Mouse (Mus musculus) hindbrain, embryonic 12.5 days (tissue): ENCODE results near the gene Glt8d2. TPM values are rescaled to one million over a fixed set of nuclear protein-coding genes. Genes with fewer than 3 reads are reported as not detected.
A peak's percentile ranks its signal among the peaks of the same experiment; 100 is the strongest.
"Not testable (repeated sequence)": the region's sequence is repeated elsewhere in the genome, so short reads cannot be mapped to it uniquely, and the experiment has no call there.

ENCODE experiments used
- ATAC-seq: fragments of 200-750 bp; cut with Nextera tagmentation; 2 replicates; pipeline ENCODE4 v1.8.0; 2017; ENCODE audit warnings: moderate TSS enrichment; ENCODE audit not compliant: low FRiP score
- H3K27ac ChIP-seq: fragments of 300-500 bp; sonication (generic); 2 replicates; pipeline ENCODE4 v1.5.1; 2016; ENCODE audit warnings: mild to moderate bottlenecking
- H3K27me3 ChIP-seq: fragments of 300-500 bp; sonication (generic); 2 replicates; pipeline ENCODE4 v1.6.1; 2016; ENCODE audit warnings: mild to moderate bottlenecking
- H3K36me3 ChIP-seq: fragments of 300-500 bp; sonication (generic); 2 replicates; pipeline ENCODE4 v1.6.1; 2016; ENCODE audit warnings: mild to moderate bottlenecking
- H3K4me1 ChIP-seq: fragments of 300-500 bp; sonication (generic); 2 replicates; pipeline ENCODE4 v1.6.1; 2016
- H3K4me2 ChIP-seq: fragments of 300-500 bp; sonication (generic); replicated peaks from 2 replicates; pipeline ENCODE4 v1.6.1; 2016; ENCODE audit warnings: mild to moderate bottlenecking
- H3K4me3 ChIP-seq: fragments of 300-500 bp; sonication (generic); 2 replicates; pipeline ENCODE4 v1.5.1; 2016; ENCODE audit warnings: mild to moderate bottlenecking
- H3K9ac ChIP-seq: fragments of 300-500 bp; sonication (generic); 2 replicates; pipeline ENCODE4 v1.6.1; 2016; ENCODE audit warnings: mild to moderate bottlenecking, moderate library complexity
- H3K9me3 ChIP-seq: fragments of 300-500 bp; sonication (generic); replicated peaks from 2 replicates; pipeline ENCODE4 v1.6.1; 2016; ENCODE audit warnings: mild to moderate bottlenecking
- WGBS: fragments of 180-500 bp; shearing (Covaris S2); methylation state at CpG from one replicate; pipeline ENCODE4 v1.1.7; 2016; 5-methylcytosine and 5-hydroxymethylcytosine counted together
- polyA plus RNA-seq: library from polyadenylated mRNA; unstranded; fragments of >200 nt; fragmentation: Nextera tagmentation; extraction: Ambion mirVana; gene quantifications from 2 replicates; pipeline ENCODE4 v1.2.1, GENCODE M21; 2016

Glt8d2 gene
- polyA plus RNA-seq, 1 experiment from 2014 or later = 6.1 TPM

DNA sequence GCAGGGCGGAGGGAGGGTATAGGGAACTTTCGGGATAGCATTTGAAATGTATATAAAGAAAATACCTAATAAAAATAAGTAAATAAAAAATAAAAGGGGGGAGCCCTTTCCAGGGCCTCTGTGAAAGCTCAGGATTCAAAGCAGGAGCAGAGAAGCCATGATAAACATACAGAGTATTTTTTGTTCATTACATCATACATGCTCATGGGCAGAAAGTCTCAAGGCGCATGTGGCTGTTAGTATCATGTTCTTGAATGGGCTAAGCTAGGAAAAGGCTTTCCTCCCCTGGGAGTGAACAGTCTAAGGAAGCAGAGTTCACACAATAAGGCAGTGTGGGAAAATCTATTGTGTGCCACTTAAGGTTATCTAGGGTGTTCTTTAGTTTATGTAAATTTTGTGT, 54.1 kb downstream of the Glt8d2 start:
- no peak for ATAC-seq
- Histone ChIP-seq H3K9ac (no peak overlapping the region), H3K36me3 (peaks cover 78% of the 10 kb centered on the region), H3K4me2 (no peak overlapping the region), H3K9me3 (no peaks in the 10 kb centered on the region), H3K4me1 (peaks cover 4% of the 10 kb centered on the region), H3K4me3 (no peak overlapping the region), H3K27ac (no peak overlapping the region), H3K27me3 (no peaks in the 10 kb centered on the region)
- over 99% methylated on average over 3 of the region's 3 CpGs for WGBS

DNA sequence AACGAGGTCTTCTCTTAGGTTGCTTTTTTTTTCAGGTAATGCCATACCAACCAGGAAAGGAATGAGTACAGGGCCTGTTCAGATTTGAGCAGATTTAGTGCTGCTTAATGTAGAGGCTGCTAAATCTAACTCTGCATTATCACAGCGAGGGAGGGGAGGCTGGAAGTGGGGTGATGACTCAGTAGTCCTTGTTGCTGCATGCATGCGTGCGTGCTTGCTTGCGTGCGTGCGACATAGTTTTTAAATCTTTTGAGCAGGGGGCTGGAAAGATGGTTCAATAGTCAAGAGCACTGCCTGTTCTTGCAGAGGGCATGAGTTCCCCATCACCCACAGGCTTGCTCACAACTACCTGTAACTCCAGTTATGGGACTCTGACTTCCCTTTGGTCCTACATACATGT, 56.1 kb downstream of the Glt8d2 start:
- no peak for ATAC-seq
- H3K4me3 ChIP-seq = no peak overlapping the region
- H3K27me3 ChIP-seq = no peaks in the 10 kb centered on the region
- H3K36me3 ChIP-seq = peaks cover 60% of the 10 kb centered on the region
- no peaks in the 10 kb centered on the region for H3K9me3 ChIP-seq
- no peak overlapping the region for H3K9ac ChIP-seq
- no peak overlapping the region for H3K4me2 ChIP-seq
- no peak overlapping the region for H3K27ac ChIP-seq
- WGBS = 98% methylated on average over 7 of the region's 7 CpGs
- peaks cover 14% of the 10 kb centered on the region for H3K4me1 ChIP-seq

DNA sequence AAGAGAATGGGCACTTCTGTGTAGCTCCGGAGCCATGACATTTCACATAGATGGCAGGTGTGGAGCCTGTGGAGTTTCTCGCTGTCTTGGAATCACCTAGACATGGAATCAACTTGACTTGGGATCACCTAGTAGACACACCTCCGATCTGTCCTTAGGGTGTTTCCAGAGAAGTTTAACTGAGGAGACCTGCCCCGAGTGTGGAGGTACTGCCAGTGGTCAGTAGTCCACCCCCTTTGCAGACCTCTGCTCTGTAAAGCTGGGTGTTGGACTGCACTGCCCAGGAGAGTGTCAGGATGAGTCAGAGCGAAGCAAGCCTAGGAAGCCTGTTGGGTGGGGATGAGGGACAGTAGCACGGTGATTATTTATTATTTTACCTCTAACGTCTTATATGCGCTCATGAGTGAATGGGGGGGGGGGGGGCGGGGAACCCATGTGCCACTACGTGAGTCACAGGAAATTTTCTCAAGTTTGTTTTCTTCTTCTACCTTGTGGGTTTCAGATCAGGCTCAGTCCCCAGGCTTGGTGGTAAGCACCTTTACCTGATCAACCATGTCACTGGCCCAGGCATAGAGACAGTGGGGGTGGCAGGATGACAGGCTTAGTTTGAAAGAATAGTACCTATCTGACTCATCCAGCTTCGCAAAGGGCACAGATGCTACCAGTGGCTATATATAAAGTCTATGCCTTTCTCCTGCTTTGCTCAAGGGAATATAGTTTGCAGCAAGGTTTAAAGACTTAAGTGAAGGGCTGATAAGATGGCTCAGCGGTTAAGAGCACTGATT, 57.8 kb downstream of the Glt8d2 start:
- H3K9ac ChIP-seq = no peak overlapping the region
- peaks cover 17% of the 10 kb centered on the region for H3K4me1 ChIP-seq
- no peak overlapping the region for H3K4me2 ChIP-seq
- H3K27ac ChIP-seq = no peak overlapping the region
- no peaks in the 10 kb centered on the region for H3K9me3 ChIP-seq
- no peaks in the 10 kb centered on the region for H3K27me3 ChIP-seq
- H3K4me3 ChIP-seq = no peak overlapping the region
- peaks cover 47% of the 10 kb centered on the region for H3K36me3 ChIP-seq
- no peak for ATAC-seq
- 98% methylated on average over 12 of the region's 12 CpGs for WGBS

DNA sequence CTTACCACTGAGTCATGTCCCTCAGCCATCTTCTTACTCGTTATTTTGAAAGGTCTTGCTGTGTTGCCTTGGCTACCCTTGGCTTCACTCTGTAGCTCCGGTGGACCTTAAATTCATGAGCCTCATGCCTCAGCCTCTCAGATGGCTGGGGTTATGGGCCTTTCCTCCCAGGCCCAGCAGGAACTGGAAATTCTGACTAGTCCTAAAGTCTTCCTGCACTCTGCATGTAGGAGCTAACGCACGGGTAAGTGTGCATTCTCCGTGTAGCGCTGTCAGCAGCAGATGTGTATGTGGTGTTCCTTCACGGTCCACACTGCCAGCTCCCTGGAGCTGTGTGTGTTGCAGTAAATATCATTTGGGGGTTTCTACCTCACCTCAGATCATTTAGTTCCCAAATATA, 59.3 kb downstream of the Glt8d2 start:
- H3K36me3 ChIP-seq = peaks cover 33% of the 10 kb centered on the region
- 85% methylated on average over 7 of the region's 7 CpGs for WGBS
- no peak overlapping the region for H3K27ac ChIP-seq
- H3K4me1 ChIP-seq = peaks cover 17% of the 10 kb centered on the region
- H3K27me3 ChIP-seq = no peaks in the 10 kb centered on the region
- H3K4me3 ChIP-seq = peak overlapping the region; percentile 78
- no peak for ATAC-seq
- H3K9ac ChIP-seq = no peak overlapping the region
- H3K9me3 ChIP-seq = no peaks in the 10 kb centered on the region
- H3K4me2 ChIP-seq = peak overlapping the region; percentile 86

DNA sequence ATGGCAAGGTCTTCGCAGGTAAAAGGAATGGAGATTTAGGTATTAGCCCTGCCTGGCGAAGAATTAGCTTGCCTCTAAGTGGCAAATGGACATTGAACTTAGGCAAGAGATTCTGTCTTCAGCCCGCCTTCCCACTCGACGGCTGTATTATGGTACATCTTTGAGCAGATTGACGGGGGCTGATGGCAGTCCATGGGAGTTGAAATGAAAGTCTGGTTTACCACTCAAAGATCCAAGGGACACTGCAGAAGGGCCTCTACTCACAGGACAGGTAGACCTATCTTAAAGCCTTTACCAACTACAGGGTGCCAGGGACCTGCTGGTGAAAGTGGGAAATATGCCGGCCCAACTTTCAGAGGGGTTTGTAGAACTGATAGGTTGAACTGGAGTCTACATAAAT, 60.0 kb downstream of the Glt8d2 start:
- no peaks in the 10 kb centered on the region for H3K27me3 ChIP-seq
- ATAC-seq = no peak
- peaks cover 30% of the 10 kb centered on the region for H3K36me3 ChIP-seq
- H3K9ac ChIP-seq = peak overlapping the region; percentile 87
- 0 out of 2 replicates have a peak overlapping the region, but pooled peaks have one; percentile 93 for H3K27ac ChIP-seq
- no peaks in the 10 kb centered on the region for H3K9me3 ChIP-seq
- peak overlapping the region; percentile 78 for H3K4me3 ChIP-seq
- peak overlapping the region; percentile 86 for H3K4me2 ChIP-seq
- WGBS = 23% methylated on average over 7 of the region's 7 CpGs
- H3K4me1 ChIP-seq = peaks cover 17% of the 10 kb centered on the region

DNA sequence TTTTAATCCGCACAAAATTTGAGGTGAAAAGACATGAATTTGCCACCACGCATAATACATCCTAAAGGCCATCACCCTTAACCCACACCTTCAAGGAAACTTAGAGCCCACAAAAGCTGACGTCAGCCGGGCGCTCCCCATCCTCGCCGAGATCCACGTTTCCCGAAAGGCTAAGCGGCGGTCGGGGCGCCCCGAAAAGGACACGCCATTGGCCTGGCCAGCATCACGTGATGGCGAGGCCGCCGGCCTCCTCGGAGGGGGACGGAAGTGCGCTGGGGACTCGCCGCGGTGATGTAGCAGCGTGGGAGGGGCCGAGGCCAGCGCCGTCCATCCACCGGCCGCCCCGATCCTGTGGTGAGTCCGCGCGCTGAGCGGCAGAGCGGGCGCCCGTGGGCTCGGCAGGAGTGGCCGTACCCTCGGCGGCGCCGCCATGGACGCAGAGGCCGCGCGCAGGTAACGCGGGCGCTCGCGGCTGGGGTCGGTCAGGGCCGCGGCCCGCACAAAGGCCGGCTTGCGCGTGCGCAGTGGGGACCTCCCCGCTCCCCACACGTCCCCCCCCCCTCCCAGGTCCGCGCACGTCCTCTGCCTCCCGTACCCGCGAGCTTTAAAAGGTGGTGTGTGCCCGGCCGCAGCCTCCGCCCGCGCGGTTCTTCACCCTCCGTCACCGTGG, 60.7 kb downstream of the Glt8d2 start, which contains the start of gene Tdg:
Gene Tdg (plus strand): TSS at position 243 of the 670 bp plus-strand sequence.
- under 1% methylated on average over 61 of the region's 78 CpGs for WGBS
- ATAC-seq = peak; percentile 97
- H3K36me3 ChIP-seq = peaks cover 26% of the 10 kb centered on the region
- H3K4me2 ChIP-seq = peak within 1 kb of the TSS; percentile 86
- H3K9ac ChIP-seq = peak within 1 kb of the TSS; percentile 87
- H3K27me3 ChIP-seq, H3K9me3 ChIP-seq: not testable (repeated sequence)
- H3K4me1 ChIP-seq = peaks cover 17% of the 10 kb centered on the region
- H3K4me3 ChIP-seq = peak within 1 kb of the TSS; percentile 78
- H3K27ac ChIP-seq = peak within 1 kb of the TSS; percentile 93

DNA sequence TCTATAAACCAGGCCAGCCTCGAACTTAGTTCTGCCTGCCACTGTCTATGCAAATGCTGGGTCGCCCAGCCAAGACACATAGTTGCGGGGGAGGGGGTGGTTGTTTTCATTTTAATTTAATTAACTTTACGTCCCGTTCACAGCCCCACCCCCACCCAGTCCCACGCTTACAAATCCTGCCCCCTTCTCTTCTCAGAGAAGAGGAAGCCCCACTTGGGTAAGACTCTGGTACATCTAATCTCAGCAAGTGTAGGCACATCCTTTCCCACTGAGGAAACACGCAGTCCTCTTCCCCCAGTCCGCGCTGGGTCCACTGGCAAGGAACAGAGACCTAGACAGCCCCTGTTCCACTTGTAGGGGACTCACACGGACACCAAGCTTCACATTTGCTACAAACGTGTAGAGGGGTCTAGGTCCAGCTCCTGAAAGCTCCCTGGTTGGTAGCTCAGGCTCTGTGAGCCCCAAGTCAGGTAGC, 61.3 kb downstream of the Glt8d2 start:
- Histone ChIP-seq H3K4me3 (peak overlapping the region; percentile 78), H3K4me1 (peaks cover 17% of the 10 kb centered on the region), H3K9ac (peak overlapping the region; percentile 59), H3K4me2 (peak overlapping the region; percentile 67), H3K27me3 (no peaks in the 10 kb centered on the region), H3K27ac (peak overlapping the region; percentile 93), H3K36me3 (peaks cover 21% of the 10 kb centered on the region), H3K9me3 (no peaks in the 10 kb centered on the region)
- 4% methylated on average over 11 of the region's 11 CpGs for WGBS
- peak; percentile 71 for ATAC-seq

DNA sequence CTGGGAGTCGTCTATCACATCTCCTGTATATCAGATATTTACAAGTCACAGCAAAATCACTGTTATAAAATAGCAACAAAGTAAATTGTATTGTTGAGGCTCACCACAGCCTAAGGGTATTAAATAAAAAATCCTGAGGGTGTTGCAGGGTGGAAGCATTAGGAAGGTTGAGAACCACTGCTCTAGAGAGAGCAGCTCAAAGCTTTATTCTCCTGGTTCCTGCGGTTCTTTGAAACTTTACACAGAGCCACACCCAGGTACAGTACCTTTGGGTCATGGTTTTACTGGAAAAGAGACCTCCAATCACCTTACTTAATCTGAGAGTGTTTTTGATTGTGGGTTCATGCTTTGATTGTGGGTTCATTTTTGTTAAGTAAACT, 66.9 kb downstream of the Glt8d2 start:
- ATAC-seq = peak; percentile 9
- not testable (repeated sequence) for H3K27me3 ChIP-seq, H3K4me1 ChIP-seq, H3K36me3 ChIP-seq, H3K9me3 ChIP-seq
- Histone ChIP-seq H3K4me3 (peak overlapping the region; percentile 60), H3K4me2 (peak overlapping the region; percentile 61), H3K9ac (peak overlapping the region; percentile 72; the same call in 1 of the 2 replicates), H3K27ac (peak overlapping the region; percentile 85)
- WGBS = 4% methylated on average over 2 of the region's 2 CpGs

DNA sequence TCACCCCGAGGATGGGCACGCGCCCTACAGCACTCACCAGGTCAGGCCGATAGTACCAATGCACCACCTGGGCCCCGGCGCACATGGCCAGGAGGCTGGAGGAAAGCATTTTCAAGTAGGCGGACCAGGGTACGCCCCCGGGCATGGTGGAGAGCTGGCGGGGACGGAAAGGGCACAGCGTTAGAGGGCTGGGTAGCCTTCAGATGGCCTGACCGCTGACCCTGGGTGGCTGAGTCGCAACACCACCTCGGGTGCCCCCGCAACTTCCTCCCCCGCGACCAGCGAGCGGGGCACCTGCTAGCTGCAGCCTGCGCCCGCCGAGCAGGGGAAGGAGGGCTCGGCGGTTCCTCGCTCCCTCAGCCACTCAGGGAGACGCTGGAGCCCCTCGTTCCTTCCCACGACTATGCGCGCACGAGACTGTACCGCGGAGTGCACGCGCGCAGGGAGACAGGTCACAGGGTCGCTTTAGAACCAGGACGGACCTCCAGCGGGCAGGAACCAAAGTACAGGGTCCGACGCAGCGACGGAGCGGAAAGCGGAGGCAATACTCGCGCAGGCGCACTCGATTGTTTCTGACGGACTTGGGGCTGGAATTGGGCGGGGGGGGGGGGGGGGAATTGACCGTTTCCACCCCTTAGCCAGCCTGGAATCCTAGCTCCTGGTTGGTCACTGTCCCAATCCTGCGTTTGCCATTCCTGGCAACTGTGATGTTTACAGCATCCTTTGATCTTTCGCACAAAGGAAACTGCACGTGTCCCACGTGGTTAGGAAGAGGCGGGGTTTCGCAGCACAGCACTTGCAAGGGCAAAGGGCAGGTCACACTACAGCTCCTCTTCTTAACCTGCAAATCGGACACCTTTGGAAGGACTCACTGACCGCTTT, 67.5 kb downstream of the Glt8d2 start, which contains the start of gene 1190007I07Rik:
Gene 1190007I07Rik (minus strand): TSS at position 558 of the 882 bp plus-strand sequence.
- ATAC-seq = peak; percentile 90
- Histone ChIP-seq H3K36me3 (0 out of 2 replicates have a peak, but pooled peaks cover 4% of the 10 kb centered on the region), H3K27me3 (no peaks in the 10 kb centered on the region), H3K9ac (peak within 1 kb of the TSS; percentile 72), H3K9me3 (no peaks in the 10 kb centered on the region), H3K27ac (peak within 1 kb of the TSS; percentile 85), H3K4me1 (peaks cover 8% of the 10 kb centered on the region), H3K4me3 (peak within 1 kb of the TSS; percentile 60), H3K4me2 (peak within 1 kb of the TSS; percentile 61)
- WGBS = 0% methylated on average over 55 of the region's 61 CpGs

DNA sequence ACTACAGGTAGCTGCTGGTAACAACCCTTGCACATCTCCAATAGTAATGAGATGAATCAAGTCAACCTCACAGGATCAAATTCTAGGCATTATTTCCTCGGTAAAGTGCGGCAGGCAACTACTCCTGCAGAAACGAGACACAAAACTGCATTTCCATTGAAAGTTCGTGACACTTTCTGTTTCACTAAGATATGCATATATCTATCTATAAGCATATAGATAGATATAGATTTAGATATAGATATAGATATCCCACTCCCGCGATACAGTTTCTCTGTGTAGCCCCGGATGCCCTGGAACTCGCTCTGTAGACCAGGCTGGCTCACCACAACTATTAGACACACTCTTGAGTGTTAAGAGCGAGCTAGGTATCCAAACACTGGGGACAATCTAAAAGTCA, 68.2 kb downstream of the Glt8d2 start:
- Histone ChIP-seq H3K9me3 (no peaks in the 10 kb centered on the region), H3K4me2 (peak overlapping the region; percentile 61), H3K4me1 (peaks cover 8% of the 10 kb centered on the region), H3K27ac (no peak overlapping the region), H3K4me3 (peak overlapping the region; percentile 60), H3K9ac (peak overlapping the region; percentile 72), H3K27me3 (no peaks in the 10 kb centered on the region), H3K36me3 (0 out of 2 replicates have a peak, but pooled peaks cover 6% of the 10 kb centered on the region)
- WGBS = 29% methylated on average over 9 of the region's 9 CpGs
- ATAC-seq = no peak; the same call in 1 of the 2 replicates
